13 mouse cellular contexts compared by ENCODE assay signal in genomic region chr11:114038036-114038435, GRCm38 (mm10). TPM values are rescaled to one million over a fixed set of nuclear protein-coding genes. Genes with fewer than 3 reads are reported as not detected.
DNase-seq lines count a peak whose midpoint lies in the region; ATAC-seq and TF ChIP-seq lines count a peak whose summit lies in the region.
"Had no signal": no experiment of that assay in that cellular context is flagged by ENCODE, and none has a peak within 500 bp of the region (broad histone marks: within the 10 kb centered on the region; RNA-seq: fewer than 3 reads in every experiment).

No protein-coding gene starts in this region.

- WGBS in limb, embryonic 14.5 days = 70% methylated on average over 8 of the region's 8 CpGs
- WGBS in limb, embryonic 10.5 days = 90% methylated on average over 8 of the region's 8 CpGs

- TF ChIP-seq POLR2A in limb, embryonic 14.5 days (IDR thresholded peaks at IDR 0.05; ENCODE audit: borderline replicate concordance, extremely low read depth, insufficient read depth, insufficient read length) = no peak

- no peak for DNase-seq in limb, embryonic 14.5 days (ENCODE audit: low spot score)
- DNase-seq in limb, embryonic 10.5 days (ENCODE audit: low spot score) = no peak
- DNase-seq in adrenal gland, postnatal 36 days = peak; percentile 77 to 78
- DNase-seq in layer of hippocampus, postnatal 36 days = peak; percentile 55 to 61
- DNase-seq in right cerebral cortex, postnatal 25 days = peak; percentile 34
- DNase-seq in embryo, embryonic 10.5 days (ENCODE audit: low spot score) = no peak
- DNase-seq: kidney, adult 8-10 months had no signal

- H3K4me1 ChIP-seq in limb, embryonic 14.5 days (ENCODE audit: control insufficient read depth, insufficient read depth, low read length) = peaks cover 5% of the 10 kb centered on the region; the same call in 1 of the 2 replicates
- peaks cover 23% of the 10 kb centered on the region for H3K4me1 ChIP-seq in limb, embryonic 10.5 days

- ATAC-seq in limb, embryonic 14.5 days (ENCODE audit: low FRiP score, low read depth) = 0 out of 2 replicates have a peak, but pooled peaks have one; percentile 24
- ATAC-seq in megakaryocyte-erythroid progenitor cell, adult 5-6 weeks (replicated peaks; ENCODE audit: low FRiP score, low TSS enrichment, poor library complexity, severe bottlenecking) = no peak
- ATAC-seq in cerebellum, adult (ENCODE audit: insufficient number of reproducible peaks, low FRiP score, low TSS enrichment) = no peak

- no peaks in the 10 kb centered on the region for H3K36me3 ChIP-seq in limb, embryonic 14.5 days (ENCODE audit: control insufficient read depth, insufficient read depth, low read length)
- no peaks in the 10 kb centered on the region for H3K36me3 ChIP-seq in limb, embryonic 10.5 days
- H3K36me3 ChIP-seq: embryonic facial prominence, embryonic 13.5 days; neural tube, embryonic 15.5 days had no signal

- no peak overlapping the region for H3K4me3 ChIP-seq in limb, embryonic 14.5 days (replicated peaks; ENCODE audit: low read length)
- H3K4me3 ChIP-seq in limb, embryonic 10.5 days = no peak overlapping the region
- H3K4me3 ChIP-seq: embryonic facial prominence, embryonic 13.5 days; heart, adult 2 months; neural tube, embryonic 15.5 days had no signal

- no peaks in the 10 kb centered on the region for H3K27me3 ChIP-seq in limb, embryonic 14.5 days (ENCODE audit: control insufficient read depth, insufficient read depth, low read length)
- H3K27me3 ChIP-seq in limb, embryonic 10.5 days (ENCODE audit: low read depth, poor library complexity, severe bottlenecking) = no peaks in the 10 kb centered on the region
- H3K27me3 ChIP-seq: embryonic facial prominence, embryonic 13.5 days; neural tube, embryonic 15.5 days had no signal

- H3K27ac ChIP-seq in limb, embryonic 14.5 days (replicated peaks; ENCODE audit: low read depth, low read length) = no peak overlapping the region
- no peak overlapping the region for H3K27ac ChIP-seq in limb, embryonic 10.5 days
- H3K27ac ChIP-seq: embryonic facial prominence, embryonic 13.5 days; heart, adult 2 months; macrophage; neural tube, embryonic 15.5 days had no signal

- no peaks in the 10 kb centered on the region for H3K9me3 ChIP-seq in limb, embryonic 14.5 days (ENCODE audit: control insufficient read depth, low read length)
- no peaks in the 10 kb centered on the region for H3K9me3 ChIP-seq in limb, embryonic 10.5 days (replicated peaks)
- H3K9me3 ChIP-seq: embryonic facial prominence, embryonic 13.5 days; neural tube, embryonic 15.5 days had no signal

- H3K9ac ChIP-seq in limb, embryonic 14.5 days (ENCODE audit: low read depth, low read length, severe bottlenecking) = no peak overlapping the region
- H3K9ac ChIP-seq: embryonic facial prominence, embryonic 13.5 days; neural tube, embryonic 15.5 days had no signal

- no peak overlapping the region for H3K4me2 ChIP-seq in limb, embryonic 14.5 days (replicated peaks; ENCODE audit: low read depth, low read length, severe bottlenecking)
- H3K4me2 ChIP-seq: embryonic facial prominence, embryonic 13.5 days; neural tube, embryonic 15.5 days had no signal

RNA-seq across cellular contexts. Expression of gene Sdk2, which starts 28.8 kb away (rescaled TPM):
- 11.6 and 13.3 TPM in 2 replicates for polyA plus RNA-seq in limb, embryonic 14.5 days (2012; rRNA removed)
- polyA plus RNA-seq in limb, embryonic 14.5 days (2014; fragmentation: Nextera tagmentation; extraction: Ambion mirVana) = 7.4 and 8.0 TPM in 2 replicates
- polyA plus RNA-seq in limb, embryonic 10.5 days (2016; fragmentation: Nextera tagmentation; extraction: Ambion mirVana) = 0.66 and 1.1 TPM in 2 replicates
- 1 to 10 TPM; 3.1 to 6.0 TPM for total RNA-seq in adrenal gland, postnatal 36 days (2021)
- total RNA-seq in layer of hippocampus, postnatal 36 days (2021) = 10 to 100 TPM; 19.8 to 25.9 TPM
- total RNA-seq in megakaryocyte-erythroid progenitor cell, adult 5-6 weeks (2014; fragmentation: Nextera tagmentation) = not detected in 2 replicates
- not detected in 2 replicates for total RNA-seq in megakaryocyte-erythroid progenitor cell, adult 5-6 weeks (2017)

Comparison
In these comparisons a context has a peak if more than half of its experiments do, and no peak if none do; other contexts are left out.
1. DNase-seq: peak in adrenal gland, postnatal 36 days (2 of 2), layer of hippocampus, postnatal 36 days (2 of 2) and right cerebral cortex, postnatal 25 days (single experiment); none in limb, embryonic 14.5 days (single experiment), limb, embryonic 10.5 days (single experiment) and embryo, embryonic 10.5 days (single experiment).
2. RNA of gene Sdk2, which starts 28.8 kb away (total RNA-seq): 19.8 to 25.9 TPM in layer of hippocampus, postnatal 36 days and 3.1 to 6.0 TPM in adrenal gland, postnatal 36 days; not detected in megakaryocyte-erythroid progenitor cell, adult 5-6 weeks; every median in the first group is over 4 times any median in the second.